Mouse (Mus musculus) brain, embryonic 14.5 days (tissue): ENCODE data around the gene Ccnt2.

Experiments
- CTCF ChIP-seq: fragments of 200-500 bp; IDR thresholded peaks from 2 replicates; pipeline ENCODE4 v1.5.1; 2012; ENCODE audit warnings: inconsistent platforms, mild to moderate bottlenecking, moderate library complexity, borderline replicate concordance; ENCODE audit not compliant: insufficient read depth, insufficient read length; ENCODE audit errors: extremely low read depth
- POLR2A ChIP-seq: fragments of 200-500 bp; IDR thresholded peaks from 2 replicates; pipeline ENCODE4 v1.6.1; 2012; ENCODE audit warnings: mild to moderate bottlenecking, inconsistent platforms, borderline replicate concordance; ENCODE audit not compliant: poor library complexity, insufficient read depth, insufficient read length, severe bottlenecking; ENCODE audit errors: extremely low read depth

DNA sequence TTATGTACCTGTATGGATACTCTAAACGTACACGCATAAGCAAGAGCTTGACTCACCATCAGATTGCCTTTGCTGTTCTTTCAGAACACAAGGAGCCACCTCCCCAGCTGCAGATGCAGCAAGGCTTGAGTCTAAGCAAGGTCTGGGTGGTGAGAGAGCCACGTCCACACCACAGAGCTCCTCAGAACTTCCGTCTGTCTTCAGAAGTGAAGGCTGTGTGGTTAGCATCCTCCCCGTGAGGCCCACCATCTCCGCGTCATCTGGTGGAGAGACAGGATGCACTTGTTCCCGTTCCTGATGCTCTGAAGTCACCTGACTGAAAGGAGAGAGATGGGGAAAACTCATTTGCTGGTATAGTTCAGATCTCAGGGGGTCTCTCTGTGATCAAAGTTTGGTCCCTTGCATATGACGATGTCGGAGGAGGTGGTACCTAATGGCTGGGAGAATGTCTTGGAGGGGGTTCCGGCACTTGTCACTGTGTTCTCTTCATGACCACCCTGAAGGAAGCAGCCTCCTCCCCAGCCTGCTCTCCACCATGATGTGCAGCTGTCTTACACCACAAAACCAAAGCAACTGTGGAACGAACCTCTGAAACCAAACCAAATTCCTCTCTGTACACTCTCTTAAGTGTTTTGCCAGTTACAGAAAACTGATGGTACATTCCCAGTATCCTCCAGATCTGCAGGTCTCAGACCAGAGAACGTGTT is 56.4 kb downstream of the Ccnt2 start:
- no peak for TF ChIP-seq CTCF
- TF ChIP-seq POLR2A = no peak
